Mouse (Mus musculus) erythroblast, embryonic 14.5 days (primary cell): ENCODE data around the gene Fam135a.

ENCODE experiments used
- GATA1 ChIP-seq: IDR thresholded peaks from 2 replicates; pipeline ENCODE4 v1.6.1; 2012; ENCODE audit warnings: low read length, inconsistent platforms, mixed read lengths
- TAL1 ChIP-seq: IDR thresholded peaks from 3 replicates; pipeline ENCODE4 v1.6.1; 2012; ENCODE audit warnings: low read length, inconsistent platforms, mixed read lengths

- no peak for TF ChIP-seq GATA1
- no peak for TF ChIP-seq TAL1
Observed at GRCm38 (mm10) chr1:24005070-24005804, 94.9 kb downstream of the Fam135a start, which contains the start of gene Sdhaf4.
